Mouse (Mus musculus) c-Kit-positive CD71-negative TER-119-negative erythroid progenitor cells, embryonic 14.5 days (primary cell): Measurements from ENCODE around the gene Secisbp2.
"Not testable (repeated sequence)": the region's sequence is repeated elsewhere in the genome, so short reads cannot be mapped to it uniquely, and the experiment has no call there.

Source experiments
- DNase-seq: peaks from one replicate; pipeline ENCODE4 v3.0.0-alpha.2; 2013; ENCODE audit warnings: low read depth

Secisbp2 gene

DNA sequence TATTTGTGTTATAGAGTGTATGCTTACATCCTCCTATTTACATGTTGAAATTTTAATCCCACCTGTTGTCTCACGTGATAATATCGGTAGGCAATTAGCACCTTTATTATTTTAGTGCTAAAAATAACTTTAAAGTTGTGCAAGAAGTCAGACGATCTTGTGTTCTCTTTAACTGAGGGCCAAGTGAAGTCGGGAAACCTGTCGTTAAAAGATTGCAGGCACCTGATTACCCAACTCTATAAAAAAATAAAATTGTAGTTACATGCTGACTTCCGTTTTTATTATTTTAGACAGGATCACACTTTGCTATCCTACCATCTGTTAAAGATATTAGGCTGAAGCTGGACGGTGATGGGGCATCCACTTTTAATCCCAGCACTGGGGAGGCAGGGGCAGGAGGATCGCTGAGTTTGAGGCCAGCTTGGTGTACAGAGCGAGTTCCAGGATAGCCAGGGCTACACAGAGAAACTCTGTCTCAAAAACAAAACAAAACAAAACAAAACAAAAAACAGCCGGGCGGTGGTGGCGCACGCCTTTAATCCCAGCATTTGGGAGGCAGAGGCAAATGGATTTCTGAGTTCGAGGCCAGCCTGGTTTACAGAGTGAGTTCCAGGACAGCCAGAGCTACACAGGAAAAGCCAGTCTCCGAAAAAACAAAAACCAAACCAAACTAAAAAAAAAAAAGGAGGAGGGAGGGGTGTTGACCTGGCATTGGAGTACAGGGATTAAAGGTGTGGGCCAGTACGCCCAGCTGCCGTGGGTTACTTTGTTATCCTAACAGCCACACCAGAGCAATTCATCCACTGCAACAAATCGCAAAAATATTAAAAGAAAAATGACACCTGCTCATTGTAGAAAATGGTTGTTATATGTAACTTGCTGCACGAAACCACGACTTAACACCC lies 7.3 kb upstream of the Secisbp2 start:
- no peak for DNase-seq

- DNase-seq = peak; percentile 99
These were observed 6.4 kb upstream of the Secisbp2 start, which contains the start of gene Cks2 for GRCm38 (mm10) chr13:51644829-51645789. Gene Cks2, plus strand, starts transcription at chr13:51645232.

DNA sequence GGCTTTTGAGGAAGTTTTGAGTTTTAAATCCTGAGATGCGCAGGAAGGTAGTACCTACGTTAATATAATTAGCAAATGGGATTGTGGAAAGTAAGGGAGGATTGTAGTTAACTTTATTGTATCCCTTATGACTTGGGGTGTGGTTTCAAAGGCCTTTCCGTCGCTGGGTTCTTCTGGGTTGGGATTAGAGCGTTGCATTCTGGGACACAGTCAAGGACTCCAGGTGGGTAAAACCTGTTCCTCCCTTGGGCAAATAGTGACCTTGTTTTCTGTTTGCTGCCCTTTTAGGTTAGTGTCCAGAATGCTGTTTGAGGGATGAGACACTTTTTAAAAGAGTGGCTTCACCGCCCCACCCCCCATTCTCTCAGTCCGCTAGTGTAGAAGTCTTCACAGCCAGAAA lies 5.6 kb upstream of the Secisbp2 start:
- no peak for DNase-seq

DNA sequence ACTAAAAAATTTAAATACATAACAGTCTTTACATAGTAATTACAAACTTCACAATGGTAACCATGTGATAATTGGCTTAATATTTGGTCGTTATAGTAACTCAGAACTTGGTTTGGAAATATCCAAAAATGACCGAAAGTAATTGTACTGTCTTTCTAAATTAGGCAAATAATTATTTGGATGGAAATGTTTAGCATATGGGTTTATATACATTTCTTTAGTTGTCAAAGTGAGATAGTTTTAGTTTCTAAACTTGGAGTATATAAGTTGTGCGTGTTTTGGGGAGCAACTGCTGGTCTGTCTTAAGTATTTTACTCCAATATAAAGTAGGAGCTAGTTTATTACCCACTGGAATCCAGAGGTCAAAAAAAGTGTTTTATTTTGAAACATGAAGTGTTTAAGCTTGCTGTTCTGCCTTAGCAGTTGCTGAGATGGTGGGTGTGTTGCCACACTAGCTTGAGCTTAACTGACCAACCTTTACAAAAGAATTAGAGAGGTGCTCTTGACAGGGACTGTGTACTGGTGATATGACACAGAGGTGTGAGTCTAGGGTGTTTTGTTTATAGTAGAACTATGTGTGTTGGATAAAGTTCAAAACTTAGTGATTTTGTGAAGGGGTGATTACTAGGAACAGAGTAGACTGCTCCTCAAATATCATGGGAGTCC lies 5.0 kb upstream of the Secisbp2 start:
- no peak for DNase-seq

DNA sequence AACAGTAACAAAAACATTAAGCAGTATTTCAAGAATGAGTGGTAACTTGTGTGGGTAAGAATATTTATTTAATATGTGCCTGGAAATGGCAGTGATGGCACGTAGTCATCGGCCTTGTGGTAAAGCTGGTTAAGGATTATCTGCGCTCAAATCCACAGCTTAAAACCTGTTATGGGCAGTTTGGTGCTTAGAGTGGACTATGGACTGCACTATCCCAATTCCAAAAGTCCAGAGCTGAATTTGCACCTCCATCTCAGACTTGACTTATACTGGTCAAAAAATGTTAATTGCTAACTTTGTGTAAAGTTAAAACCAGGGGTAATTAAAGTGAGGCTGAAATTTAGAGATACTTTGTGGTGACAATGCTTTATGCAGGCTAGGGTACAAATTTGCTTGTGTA lies 3.7 kb upstream of the Secisbp2 start:
- DNase-seq = no peak

- no peak for DNase-seq
These were observed 3.3 kb upstream of the Secisbp2 start for GRCm38 (mm10) chr13:51648237-51648636.

GRCm38 (mm10) chr13:51649740-51650139 lies 1.8 kb upstream of the Secisbp2 start:
- DNase-seq = no peak

GRCm38 (mm10) chr13:51653159-51653558 lies 1.7 kb downstream of the Secisbp2 start:
- DNase-seq = no peak

DNA sequence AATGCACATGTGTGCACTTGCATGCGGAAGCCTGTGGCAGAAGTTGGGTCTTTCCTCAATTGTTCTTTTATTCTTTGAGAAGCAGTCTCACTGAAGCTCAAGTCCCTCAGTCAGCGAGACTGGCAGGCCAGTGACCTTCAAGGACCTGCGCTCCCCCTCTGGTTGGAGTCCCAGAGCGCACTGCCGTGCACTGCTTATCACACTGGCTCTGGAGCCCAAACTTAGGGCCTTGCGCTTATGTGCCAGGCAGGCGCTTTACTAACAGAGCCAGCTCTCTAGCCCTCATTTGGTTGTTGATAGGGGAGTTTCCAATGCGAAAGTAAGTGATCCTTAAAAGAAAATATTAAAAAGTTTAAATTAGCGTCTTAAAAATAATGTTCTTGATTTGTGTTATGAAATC lies 2.5 kb downstream of the Secisbp2 start:
- no peak for DNase-seq

DNA sequence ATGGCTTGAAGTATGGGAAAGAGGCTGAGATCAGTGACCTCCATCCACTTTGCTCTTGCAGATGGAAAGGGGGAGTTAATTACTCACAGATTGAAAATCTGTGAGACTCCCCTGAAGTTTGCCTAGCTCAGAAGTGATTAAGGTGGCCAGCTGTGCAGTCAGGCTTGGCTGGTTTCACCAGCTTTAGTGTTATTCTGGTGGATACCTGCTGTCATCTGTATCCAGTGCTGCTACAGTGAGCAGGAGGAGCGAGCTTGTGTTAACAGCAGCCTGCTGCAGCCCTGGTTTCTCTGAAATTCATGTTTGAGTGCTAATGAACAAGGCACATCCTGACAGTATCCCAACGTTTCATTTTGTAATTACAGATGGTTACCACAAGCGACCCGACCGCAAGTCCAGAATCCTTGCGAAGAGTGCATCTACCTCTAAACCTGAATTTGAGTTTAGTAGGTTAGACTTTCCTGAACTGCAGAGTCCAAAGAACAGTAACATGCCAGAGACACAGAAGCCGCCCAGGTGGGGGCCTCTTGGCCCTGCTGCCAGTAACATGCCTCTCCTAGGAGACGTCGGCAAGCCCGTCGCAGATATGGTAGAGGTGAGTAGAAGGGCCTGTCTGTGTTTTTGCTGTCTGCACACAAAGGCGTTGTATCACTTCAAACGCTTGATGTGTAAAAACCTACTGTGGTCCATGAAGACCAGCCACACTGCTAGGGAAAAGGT lies 5.2 kb downstream of the Secisbp2 start:
- no peak for DNase-seq

GRCm38 (mm10) chr13:51658094-51658493 lies 6.6 kb downstream of the Secisbp2 start:
- DNase-seq = no peak

DNA sequence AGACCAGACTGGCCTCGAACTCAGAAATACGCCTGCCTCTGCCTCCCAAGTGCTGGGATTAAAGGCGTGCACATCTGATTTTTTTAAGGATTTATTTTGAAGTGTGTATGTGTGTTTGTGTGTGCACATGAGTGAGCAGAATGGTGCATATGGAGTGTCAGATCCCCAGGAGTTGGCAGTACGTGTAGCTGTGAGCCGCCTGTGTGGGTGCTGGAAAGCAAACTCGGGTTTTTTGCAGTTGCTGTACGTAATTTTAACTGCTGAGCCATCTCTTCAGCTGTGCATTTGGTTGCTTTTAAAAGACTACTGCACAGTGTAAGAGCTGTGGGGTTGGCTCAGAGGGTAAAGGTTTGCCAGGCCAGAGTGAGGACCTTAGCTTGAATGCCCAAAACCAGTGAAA lies 8.1 kb downstream of the Secisbp2 start:
- DNase-seq = no peak

DNA sequence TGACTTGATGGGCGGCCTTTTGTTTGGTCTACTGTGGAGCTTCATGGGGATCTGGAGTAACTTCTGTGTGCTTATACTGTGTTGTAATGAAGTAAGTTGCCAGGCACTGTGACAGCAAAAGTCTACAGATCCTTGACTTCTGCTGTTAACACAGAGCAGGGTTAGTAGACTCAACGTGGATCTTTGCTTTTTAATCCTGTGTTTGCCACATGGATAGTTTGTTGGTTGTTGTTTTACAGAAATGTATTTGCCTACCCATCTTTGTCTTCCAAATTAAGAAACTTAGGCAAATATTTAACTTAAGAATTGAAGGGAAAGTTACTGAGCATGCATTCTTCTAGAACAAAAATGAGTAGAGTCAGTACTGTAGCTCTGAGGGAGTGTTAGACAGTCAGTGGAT lies 12.1 kb downstream of the Secisbp2 start:
- no peak for DNase-seq

- DNase-seq = not testable (repeated sequence)
These were observed 16.7 kb downstream of the Secisbp2 start for GRCm38 (mm10) chr13:51668195-51668594.

GRCm38 (mm10) chr13:51676641-51677040 lies 25.1 kb downstream of the Secisbp2 start:
- DNase-seq = no peak

DNA sequence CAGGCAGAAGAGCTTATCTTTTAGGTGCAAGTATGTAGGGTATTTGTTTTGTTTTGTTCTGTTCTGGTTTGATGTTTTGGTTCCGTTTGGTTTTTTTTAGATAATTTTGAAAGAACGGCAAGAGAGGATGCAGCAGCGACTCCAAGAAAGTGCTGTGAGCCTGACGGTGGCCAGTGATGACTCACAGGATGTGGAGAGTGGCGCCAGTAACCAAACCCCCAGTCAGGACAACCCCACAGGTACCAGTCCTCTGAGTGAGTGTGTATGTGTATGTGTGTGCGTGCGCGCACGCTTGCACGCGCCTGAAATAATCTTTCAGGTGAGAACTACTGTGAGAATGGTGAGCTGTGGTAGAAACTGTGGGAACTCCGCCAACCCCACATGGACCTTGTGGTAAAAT lies 25.5 kb downstream of the Secisbp2 start:
- no peak for DNase-seq

GRCm38 (mm10) chr13:51677630-51678185 lies 26.2 kb downstream of the Secisbp2 start:
- DNase-seq = no peak

DNA sequence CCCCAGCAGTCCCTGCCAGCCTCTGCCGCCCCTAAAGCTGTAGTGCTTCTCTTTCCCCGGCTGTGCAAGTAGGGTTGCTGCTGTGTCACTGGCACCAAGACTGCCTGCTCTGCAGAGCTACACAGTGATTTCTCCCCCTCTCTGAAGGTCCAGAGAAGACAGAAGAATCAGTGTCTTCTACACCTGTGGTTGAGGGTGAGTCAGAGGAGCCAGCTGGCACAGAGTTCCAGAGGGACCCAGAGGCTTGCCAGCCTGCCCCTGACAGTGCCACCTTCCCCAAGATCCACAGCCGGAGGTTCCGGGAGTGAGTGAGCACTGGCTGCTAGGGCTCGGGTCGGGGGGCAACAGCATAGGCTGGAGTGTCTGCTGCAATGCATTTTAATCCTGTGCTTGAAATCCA lies 27.2 kb downstream of the Secisbp2 start:
- no peak for DNase-seq

GRCm38 (mm10) chr13:51679332-51679731 lies 27.8 kb downstream of the Secisbp2 start:
- DNase-seq = no peak

DNA sequence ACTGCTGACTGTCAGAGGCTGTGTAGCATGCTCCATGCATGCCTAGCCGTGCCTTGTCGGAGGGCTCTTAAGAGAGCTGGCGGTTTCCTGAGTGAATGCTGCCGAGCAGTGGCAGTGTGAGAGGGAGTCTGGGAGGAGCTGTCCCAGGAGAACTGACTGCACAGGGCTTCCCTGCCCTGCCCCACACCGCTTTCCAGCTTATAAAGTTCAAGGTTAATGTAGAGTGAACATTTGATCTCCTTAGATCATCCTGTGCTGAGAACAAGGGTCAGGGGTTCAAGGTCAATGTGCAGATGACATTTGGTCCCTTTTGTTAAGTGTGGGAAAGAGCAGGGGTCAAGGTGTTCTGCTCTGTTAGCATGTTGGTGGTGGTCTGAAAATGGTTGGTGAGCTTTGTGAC lies 29.6 kb downstream of the Secisbp2 start:
- no peak for DNase-seq

DNA sequence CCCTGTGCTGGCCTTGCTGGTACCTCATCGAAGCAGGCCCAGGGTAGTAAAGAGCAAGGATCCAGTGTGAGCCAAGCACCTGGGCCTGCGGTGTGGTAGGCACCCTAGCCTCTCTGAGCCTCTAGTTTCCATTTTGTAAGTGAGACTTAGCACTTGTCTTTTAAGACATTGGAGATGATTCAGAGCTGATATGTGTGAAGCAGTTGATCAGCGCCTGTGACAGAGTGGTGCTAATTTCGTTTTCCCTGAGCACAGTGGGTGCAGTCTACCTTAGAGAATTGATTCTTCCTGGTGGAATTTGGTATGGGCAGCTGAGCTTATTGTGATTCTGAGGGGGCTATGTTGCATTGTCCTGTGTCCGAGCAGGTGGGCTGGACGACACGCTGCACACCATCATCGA lies 30.1 kb downstream of the Secisbp2 start:
- DNase-seq = no peak
